In genomic region chr13:16219877-16220276, GRCm38 (mm10) we compare ENCODE assay signal across 28 mouse cellular contexts.
"Had no signal": no experiment of that assay in that cellular context is flagged by ENCODE, and none has a peak within 500 bp of the region (broad histone marks: within the 10 kb centered on the region; RNA-seq: fewer than 3 reads in every experiment).

No protein-coding gene starts in this region.

- H3K4me2 ChIP-seq: hindbrain, embryonic 12.5 days; hindbrain, embryonic 14.5 days; intestine, embryonic 15.5 days; limb, embryonic 12.5 days; liver, embryonic 11.5 days; liver, embryonic 13.5 days; liver, embryonic 15.5 days had no signal

- DNase-seq: gastrocnemius, adult 2 months; gastrocnemius, postnatal 10 days; gastrocnemius, postnatal 25 days; heart, adult 18-20 months; heart, postnatal 14 days; heart, postnatal 4 days; kidney, adult 18-20 months; kidney, adult 8-10 months; kidney, postnatal 10 days; kidney, postnatal 25 days; kidney, postnatal 4 days; layer of hippocampus, adult 9-11 months; layer of hippocampus, postnatal 36 days; liver; liver, embryonic 13.5 days; liver, postnatal 0 days had no signal

- H3K4me1 ChIP-seq: hindbrain, embryonic 10.5 days; hindbrain, embryonic 12.5 days; intestine, embryonic 15.5 days; limb, embryonic 10.5 days; limb, embryonic 12.5 days; liver, embryonic 13.5 days; liver, embryonic 15.5 days had no signal

- H3K9ac ChIP-seq: hindbrain, embryonic 12.5 days; hindbrain, embryonic 14.5 days; intestine, embryonic 15.5 days; limb, embryonic 12.5 days; liver, embryonic 13.5 days; liver, embryonic 15.5 days; liver, postnatal 0 days had no signal

- ATAC-seq: hindbrain, embryonic 16.5 days; inflammation-experienced regulatory T-cells, adult 6 months; intestine, embryonic 15.5 days; intestine, postnatal 0 days; liver, postnatal 0 days had no signal

- H3K4me3 ChIP-seq: gastrocnemius, adult 2 months; hindbrain, embryonic 10.5 days; hindbrain, embryonic 12.5 days; intestine, embryonic 15.5 days; layer of hippocampus, adult 2 months; limb, embryonic 10.5 days; limb, embryonic 12.5 days; liver, embryonic 13.5 days; liver, embryonic 15.5 days had no signal

- H3K9me3 ChIP-seq: hindbrain, embryonic 10.5 days; hindbrain, embryonic 12.5 days; intestine, embryonic 15.5 days; limb, embryonic 10.5 days; limb, embryonic 12.5 days; liver, embryonic 13.5 days; liver, embryonic 15.5 days had no signal

- H3K36me3 ChIP-seq: hindbrain, embryonic 10.5 days; hindbrain, embryonic 12.5 days; intestine, embryonic 15.5 days; limb, embryonic 10.5 days; limb, embryonic 12.5 days; liver, embryonic 13.5 days; liver, embryonic 15.5 days had no signal

- H3K27ac ChIP-seq: gastrocnemius, adult 2 months; hindbrain, embryonic 10.5 days; hindbrain, embryonic 12.5 days; hindbrain, embryonic 14.5 days; intestine, embryonic 15.5 days; layer of hippocampus, adult 2 months; limb, embryonic 10.5 days; limb, embryonic 12.5 days; liver, embryonic 13.5 days; liver, embryonic 15.5 days had no signal

- H3K27me3 ChIP-seq: hindbrain, embryonic 12.5 days; intestine, embryonic 15.5 days; limb, embryonic 12.5 days; liver, embryonic 13.5 days; liver, embryonic 15.5 days had no signal
